Mouse (Mus musculus) c-Kit-positive CD71-positive TER-119-positive erythroid progenitor cells, embryonic 14.5 days (primary cell): ENCODE measurements at regions not wholly inside any gene's neighbourhood (a gene's known extent, or its start where the extent isn't known, plus 50 kb on each side); places are given as distances from the start of the nearest gene placed in this dataset.
"Not testable (repeated sequence)": the region's sequence is repeated elsewhere in the genome, so short reads cannot be mapped to it uniquely, and the experiment has no call there.

Experiments used
- DNase-seq: peaks from one replicate; pipeline ENCODE4 v3.0.0-alpha.2; 2013; ENCODE audit warnings: low spot score

- no peak for DNase-seq
Measured at GRCm38 (mm10) chr13:28840142-28840541, 113.4 kb downstream of the Sox4 start.

- DNase-seq, result no peak
Measured at GRCm38 (mm10) chr13:28839084-28839483, 114.4 kb downstream of the Sox4 start.

DNA sequence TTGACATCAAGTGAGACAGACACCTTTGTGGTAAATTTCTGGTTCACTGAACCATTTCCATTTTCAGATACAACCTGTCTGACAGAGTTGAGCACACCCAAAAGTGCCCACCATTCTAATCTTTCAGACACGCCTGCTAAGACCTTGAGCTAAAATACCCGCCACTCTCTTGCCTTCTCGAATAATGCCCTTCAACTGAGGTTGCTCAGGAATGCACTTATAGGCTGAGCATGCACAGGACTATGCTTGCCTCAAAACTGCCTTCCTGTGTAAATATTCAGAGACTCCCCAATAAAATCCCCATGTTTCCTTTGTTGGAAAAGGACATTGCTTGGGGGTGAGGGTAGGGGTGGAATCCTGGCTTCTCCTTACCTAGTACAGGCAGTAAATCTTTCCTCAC is 115.3 kb downstream of the Sox4 start:
- DNase-seq, result no peak

DNA sequence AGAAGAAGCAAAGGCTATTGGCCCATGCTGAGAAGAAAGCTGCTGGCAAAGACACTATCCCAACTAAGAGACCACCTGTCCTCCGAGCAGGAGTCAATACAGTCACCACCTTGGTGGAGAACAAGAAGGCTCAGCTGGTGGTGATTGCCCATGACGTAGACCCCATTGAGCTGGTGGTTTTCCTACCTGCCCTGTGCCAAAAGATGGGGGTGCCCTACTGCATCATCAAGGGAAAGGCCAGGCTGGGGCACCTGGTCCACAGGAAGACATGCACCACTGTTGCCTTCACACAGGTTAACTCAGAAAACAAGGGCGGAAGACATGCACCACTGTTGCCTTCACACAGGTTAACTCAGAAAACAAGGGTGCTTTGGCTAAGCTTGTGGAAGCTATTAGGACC is 116.3 kb downstream of the Sox4 start:
- DNase-seq, result not testable (repeated sequence)

GRCm38 (mm10) chr13:28833700-28834065 is 119.8 kb downstream of the Sox4 start:
- DNase-seq, result no peak

DNA sequence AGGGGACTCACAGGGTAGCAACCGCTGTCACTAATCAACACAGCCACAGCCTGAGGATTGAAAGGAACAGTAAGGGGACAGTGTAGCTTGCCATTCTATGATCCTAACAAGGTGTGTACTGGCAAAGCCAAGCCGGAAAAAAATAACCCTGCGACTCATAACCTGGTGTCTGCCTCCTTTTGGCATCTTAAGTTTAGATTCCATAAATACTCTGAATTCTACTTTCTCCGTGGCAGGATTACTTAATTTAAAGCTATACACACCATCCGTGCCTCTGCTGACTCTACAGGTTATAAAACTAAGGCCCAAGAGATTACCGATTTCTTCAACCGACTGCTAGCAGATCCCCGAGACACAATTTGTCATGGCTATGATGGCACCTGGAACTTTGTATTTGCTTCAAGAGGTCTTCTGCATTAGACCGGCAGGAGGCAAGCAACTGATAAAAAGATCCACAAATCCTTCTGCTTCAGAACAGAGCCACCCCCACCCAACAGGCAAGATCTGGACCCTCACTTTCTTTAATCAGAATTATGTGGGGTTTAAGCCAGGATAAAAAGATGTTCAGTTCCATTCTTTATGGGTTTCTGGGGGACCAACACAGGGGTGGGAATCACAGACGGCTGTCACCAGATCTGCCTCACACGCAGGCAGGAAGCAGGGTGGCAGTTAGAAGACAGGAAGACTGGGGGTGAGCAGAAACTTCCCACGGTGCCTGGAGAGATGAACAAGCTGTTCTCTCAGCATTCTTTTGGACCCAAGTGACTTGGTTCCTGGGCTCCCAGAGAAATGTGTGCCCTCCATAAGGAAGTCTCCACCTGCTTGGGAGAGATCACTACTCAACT is 120.4 kb downstream of the Sox4 start:
- no peak for DNase-seq

GRCm38 (mm10) chr13:28826284-28826683 is 127.2 kb downstream of the Sox4 start:
- DNase-seq, result no peak

- no peak for DNase-seq
Measured at GRCm38 (mm10) chr13:28823985-28824384, 129.5 kb downstream of the Sox4 start.

- DNase-seq, result no peak
Measured at GRCm38 (mm10) chr13:28823311-28823880, 130.1 kb downstream of the Sox4 start.

DNA sequence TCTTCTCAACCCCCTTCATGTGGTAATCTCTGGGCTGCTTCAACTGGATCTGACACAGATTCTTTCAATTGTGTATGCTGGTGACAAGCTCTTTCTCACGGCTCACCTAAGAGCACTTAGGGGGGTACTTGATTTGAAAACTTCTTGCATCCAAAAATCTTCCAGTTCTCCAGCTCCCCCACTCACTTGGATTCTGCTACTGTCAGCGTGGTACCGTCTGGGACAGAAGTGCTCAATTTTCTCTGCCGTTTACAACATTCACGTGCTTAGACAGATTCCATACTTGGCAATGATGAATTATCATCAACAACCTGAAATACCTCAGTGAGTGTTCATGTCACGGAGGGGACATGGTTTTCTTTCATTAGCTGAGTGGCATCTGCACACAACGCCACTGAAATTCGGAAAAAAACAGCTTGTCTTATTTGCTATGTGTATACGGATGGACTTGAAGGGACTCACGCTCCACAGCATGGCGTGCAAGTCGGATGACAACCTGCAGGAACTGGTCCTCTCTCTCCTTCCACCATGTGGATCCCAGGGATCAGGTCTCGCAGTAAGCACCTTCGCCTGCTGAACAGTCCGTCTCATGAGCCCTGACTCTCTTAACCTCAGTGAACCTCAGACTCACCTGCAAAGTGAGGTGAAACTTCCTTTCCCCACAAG is 132.5 kb downstream of the Sox4 start:
- DNase-seq, result no peak

DNA sequence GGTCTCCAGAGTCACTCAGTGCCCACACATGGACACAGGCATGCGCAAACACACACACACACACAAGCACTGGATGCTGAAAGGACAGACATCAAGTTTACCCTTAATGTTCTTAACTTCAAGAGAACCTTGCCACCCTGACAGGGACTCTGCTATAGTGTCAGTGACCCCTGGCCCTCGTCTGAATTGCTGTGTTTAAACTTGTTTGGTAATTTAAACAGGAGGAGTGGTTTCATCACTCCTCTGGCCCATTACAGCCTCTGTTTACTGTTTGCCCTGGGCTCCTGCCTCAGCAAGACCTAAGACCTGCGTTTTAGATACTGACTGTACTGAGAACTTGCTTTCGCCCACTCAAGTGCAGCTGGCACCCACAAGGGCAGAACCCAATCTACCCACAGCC is 139.4 kb downstream of the Sox4 start:
- DNase-seq, result no peak

DNA sequence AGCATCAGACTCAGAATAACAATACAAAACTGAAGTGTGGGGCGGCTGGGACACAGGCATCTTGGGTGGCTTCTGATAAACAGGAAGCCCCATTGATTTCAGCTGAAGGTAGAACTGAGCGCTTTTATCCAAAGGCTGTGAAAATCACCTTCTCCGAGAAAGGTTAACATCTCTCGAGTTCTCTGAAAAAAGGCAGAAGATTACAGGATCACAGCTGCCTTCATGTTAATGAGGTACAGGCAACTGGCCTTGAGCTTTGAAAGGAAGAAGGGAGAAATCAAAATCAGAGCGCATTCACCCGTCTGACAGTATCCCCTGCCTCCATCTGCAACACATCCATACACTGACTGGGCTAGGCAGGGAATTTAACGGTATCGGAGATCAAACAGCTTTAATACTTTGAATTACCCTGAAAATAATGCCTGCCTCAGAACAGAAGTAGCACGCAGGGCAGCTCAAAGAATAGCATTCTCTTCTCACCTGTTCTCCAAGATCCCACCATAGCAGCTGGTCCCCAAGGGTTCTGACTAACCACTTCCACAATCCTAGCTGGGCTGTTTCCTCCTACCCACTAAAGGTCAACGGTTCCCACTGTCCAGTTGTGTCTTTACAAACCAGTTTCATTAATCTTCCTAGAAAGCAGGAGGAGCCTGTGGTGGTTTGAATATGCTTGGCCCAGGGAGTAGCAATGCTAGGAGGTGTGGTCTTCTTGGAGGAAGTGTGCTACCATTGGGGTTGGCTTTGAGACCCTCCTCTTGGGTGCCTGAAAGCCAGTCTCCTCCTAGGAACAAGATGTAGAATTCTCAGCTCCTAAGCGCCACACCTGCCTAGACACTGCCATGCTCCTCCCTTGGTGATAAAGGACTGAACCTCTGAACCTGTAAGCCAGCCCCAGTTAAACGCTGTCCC is 141.6 kb downstream of the Sox4 start:
- DNase-seq, result no peak

- DNase-seq, result no peak
Measured at GRCm38 (mm10) chr13:28811081-28811439, 142.5 kb downstream of the Sox4 start.

- no peak for DNase-seq
Measured at GRCm38 (mm10) chr13:28810326-28811080, 143.0 kb downstream of the Sox4 start.

- DNase-seq, result no peak
Measured at GRCm38 (mm10) chr13:28805302-28805701, 148.2 kb downstream of the Sox4 start.

GRCm38 (mm10) chr13:28801210-28801954 is 152.1 kb downstream of the Sox4 start:
- no peak for DNase-seq

- DNase-seq, result no peak
Measured at GRCm38 (mm10) chr13:28800676-28801075, 152.8 kb downstream of the Sox4 start.

GRCm38 (mm10) chr13:28799474-28799873 is 154.0 kb downstream of the Sox4 start:
- no peak for DNase-seq

- DNase-seq, result no peak
Measured at GRCm38 (mm10) chr13:28797617-28798475, 155.7 kb downstream of the Sox4 start.

- DNase-seq, result no peak
Measured at GRCm38 (mm10) chr13:28795274-28795673, 158.2 kb downstream of the Sox4 start.
